Mouse (Mus musculus): Measurements from ENCODE around the gene Micall2. TPM values are rescaled to one million over a fixed set of nuclear protein-coding genes. Genes with fewer than 3 reads are reported as not detected.

Micall2 gene
- polyA plus RNA-seq, 1 experiment from 2014 or later, result 17.1 TPM

DNA sequence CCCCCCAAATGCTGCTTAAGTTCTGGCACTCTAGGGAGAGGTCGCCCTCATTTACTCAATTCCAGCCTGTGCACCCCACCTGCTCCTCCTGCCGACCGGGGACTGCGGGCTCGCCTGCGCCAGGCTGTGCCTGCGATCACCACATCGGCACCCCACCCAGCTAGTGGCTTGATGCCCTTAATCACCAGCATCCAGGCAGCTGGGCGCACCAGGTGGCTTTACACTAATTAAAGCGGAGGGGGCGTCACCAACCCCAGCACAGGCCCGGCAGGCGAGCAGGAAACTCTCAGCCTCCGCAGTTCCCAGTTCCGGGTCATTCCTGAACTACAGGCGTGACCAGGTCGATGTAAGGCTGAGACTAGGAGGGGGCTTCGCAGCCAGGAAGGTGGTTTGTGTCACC, 76.8 kb downstream of the Micall2 start:
- no peak for DNase-seq (ENCODE audit: low spot score)
- Histone ChIP-seq H3K4me3 (ENCODE audit: low read depth, low read length) (no peak overlapping the region), H3K9ac (ENCODE audit: low read depth, low read length) (no peak overlapping the region), H3K27me3 (replicated peaks; ENCODE audit: control insufficient read depth, insufficient read depth, low read length) (peaks cover 49% of the 10 kb centered on the region), H3K27ac (ENCODE audit: low read depth, low read length) (no peak overlapping the region), H3K4me2 (no peak overlapping the region), H3K4me1 (replicated peaks; ENCODE audit: control insufficient read depth, insufficient read depth, low read length) (no peaks in the 10 kb centered on the region), H3K36me3 (ENCODE audit: control insufficient read depth, insufficient read depth, low read length) (no peaks in the 10 kb centered on the region), H3K9me3 (ENCODE audit: control insufficient read depth, low read length) (no peaks in the 10 kb centered on the region)
- 5% methylated on average over 18 of the region's 18 CpGs for WGBS
- no peak for ATAC-seq (replicated peaks; ENCODE audit: low FRiP score)

DNA sequence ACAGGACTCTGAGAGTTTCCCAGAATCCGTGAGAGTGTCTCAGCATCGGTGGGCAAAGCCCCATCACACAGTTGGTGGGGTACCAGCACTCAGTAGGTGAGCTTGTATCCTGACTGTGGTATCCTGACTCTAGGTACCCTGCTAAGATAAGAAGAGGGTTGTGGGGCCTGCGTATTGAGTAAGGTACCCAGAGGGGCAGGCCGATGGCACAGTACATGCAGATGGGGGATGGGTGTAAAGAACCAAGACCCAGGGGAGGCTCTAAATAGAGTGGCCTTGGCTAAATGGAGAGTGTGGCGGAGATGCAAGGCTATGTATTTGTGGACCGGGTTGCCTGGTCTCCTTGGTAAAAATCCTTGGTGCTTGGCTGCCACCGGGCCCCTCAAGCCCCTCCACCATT, 77.3 kb downstream of the Micall2 start:
- DNase-seq (ENCODE audit: low spot score), result no peak
- Histone ChIP-seq H3K4me3 (ENCODE audit: low read depth, low read length) (no peak overlapping the region), H3K9ac (ENCODE audit: low read depth, low read length) (no peak overlapping the region), H3K27me3 (replicated peaks; ENCODE audit: control insufficient read depth, insufficient read depth, low read length) (peaks cover 49% of the 10 kb centered on the region), H3K36me3 (ENCODE audit: control insufficient read depth, insufficient read depth, low read length) (no peaks in the 10 kb centered on the region), H3K4me2 (no peak overlapping the region), H3K9me3 (ENCODE audit: control insufficient read depth, low read length) (no peaks in the 10 kb centered on the region), H3K27ac (ENCODE audit: low read depth, low read length) (no peak overlapping the region), H3K4me1 (replicated peaks; ENCODE audit: control insufficient read depth, insufficient read depth, low read length) (no peaks in the 10 kb centered on the region)
- ATAC-seq (replicated peaks; ENCODE audit: low FRiP score), result no peak
- WGBS, result 38% methylated on average over 7 of the region's 7 CpGs

DNA sequence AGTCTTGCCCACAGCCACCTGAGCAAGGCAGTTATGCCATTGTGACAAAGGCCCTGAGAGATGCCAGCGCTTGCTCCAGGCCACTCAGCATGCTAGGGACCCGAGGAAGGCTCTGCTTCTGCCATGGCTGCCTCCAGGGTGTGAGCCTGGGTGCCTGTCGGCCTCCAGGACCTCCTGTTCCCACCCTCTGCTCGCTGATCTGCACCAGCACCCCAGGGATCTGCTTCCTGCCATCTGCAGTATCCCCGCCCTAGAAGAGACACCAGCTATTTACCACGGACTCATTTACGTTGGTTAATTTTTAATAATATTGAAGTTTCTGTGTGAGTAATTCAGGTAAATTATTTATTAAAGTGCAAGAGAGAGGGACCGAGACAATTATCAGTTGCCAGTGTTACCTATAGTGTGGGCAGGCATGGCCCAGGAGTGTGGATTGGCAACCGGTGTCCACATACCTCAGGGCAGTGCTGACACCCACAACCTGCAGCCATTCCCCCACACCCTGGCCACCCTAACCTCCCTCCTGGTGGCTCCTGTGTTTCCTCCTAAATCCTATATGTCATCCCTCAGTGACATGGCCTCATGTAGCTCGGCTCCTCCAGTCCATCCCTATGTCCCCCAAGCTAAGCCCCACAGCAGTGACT, 78.1 kb downstream of the Micall2 start:
- Histone ChIP-seq H3K4me2 (no peak overlapping the region), H3K36me3 (ENCODE audit: control insufficient read depth, insufficient read depth, low read length) (no peaks in the 10 kb centered on the region), H3K9me3 (ENCODE audit: control insufficient read depth, low read length) (no peaks in the 10 kb centered on the region), H3K27ac (ENCODE audit: low read depth, low read length) (no peak overlapping the region), H3K4me3 (ENCODE audit: low read depth, low read length) (no peak overlapping the region), H3K9ac (ENCODE audit: low read depth, low read length) (no peak overlapping the region), H3K4me1 (replicated peaks; ENCODE audit: control insufficient read depth, insufficient read depth, low read length) (no peaks in the 10 kb centered on the region), H3K27me3 (replicated peaks; ENCODE audit: control insufficient read depth, insufficient read depth, low read length) (peaks cover 47% of the 10 kb centered on the region)
- no peak for ATAC-seq (replicated peaks; ENCODE audit: low FRiP score)
- 63% methylated on average over 10 of the region's 10 CpGs for WGBS
- no peak for DNase-seq (ENCODE audit: low spot score)

Small RNA genes lying within 50 kb of the gene (microRNA-seq; reads per million reads assigned to microRNA genes)
- not detected for gene Mir7037 (ENCODE audit: borderline number of aligned reads)

Other genes with a start within 250 kb of the Micall2 start
- not detected in 2 replicates for gene Uncx, start 192.8 kb downstream of the Micall2 start, polyA plus RNA-seq (2014; fragmentation: Nextera tagmentation; extraction: Ambion mirVana)
- gene Ints1, start 39.3 kb upstream of the Micall2 start, polyA plus RNA-seq (2014; fragmentation: Nextera tagmentation; extraction: Ambion mirVana), result 34.9 TPM in 2 replicates
- 30.4 and 35.1 TPM in 2 replicates for gene Mafk, start 55.2 kb upstream of the Micall2 start, polyA plus RNA-seq (2014; fragmentation: Nextera tagmentation; extraction: Ambion mirVana)
- gene Tmem184a, start 83.6 kb upstream of the Micall2 start, polyA plus RNA-seq (2014; fragmentation: Nextera tagmentation; extraction: Ambion mirVana), result 2.3 and 2.7 TPM in 2 replicates
- not detected in 2 replicates for gene Gm26938, start 90.1 kb upstream of the Micall2 start, polyA plus RNA-seq (2014; fragmentation: Nextera tagmentation; extraction: Ambion mirVana)
- gene Psmg3, start 90.5 kb upstream of the Micall2 start, polyA plus RNA-seq (2014; fragmentation: Nextera tagmentation; extraction: Ambion mirVana), result 112 and 124 TPM in 2 replicates
- gene Elfn1, start 171.6 kb upstream of the Micall2 start, polyA plus RNA-seq (2014; fragmentation: Nextera tagmentation; extraction: Ambion mirVana), result 0.09 and 0.23 TPM in 2 replicates

All from liver, embryonic 11.5 days (tissue).